Mouse (Mus musculus): ENCODE results near the gene Ankrd33. TPM values are rescaled to one million over a fixed set of nuclear protein-coding genes. Genes with fewer than 3 reads are reported as not detected.

The Ankrd33 gene
- not detected in 2 replicates for polyA plus RNA-seq (2015; fragmentation: Nextera tagmentation; extraction: Ambion mirVana)

DNA sequence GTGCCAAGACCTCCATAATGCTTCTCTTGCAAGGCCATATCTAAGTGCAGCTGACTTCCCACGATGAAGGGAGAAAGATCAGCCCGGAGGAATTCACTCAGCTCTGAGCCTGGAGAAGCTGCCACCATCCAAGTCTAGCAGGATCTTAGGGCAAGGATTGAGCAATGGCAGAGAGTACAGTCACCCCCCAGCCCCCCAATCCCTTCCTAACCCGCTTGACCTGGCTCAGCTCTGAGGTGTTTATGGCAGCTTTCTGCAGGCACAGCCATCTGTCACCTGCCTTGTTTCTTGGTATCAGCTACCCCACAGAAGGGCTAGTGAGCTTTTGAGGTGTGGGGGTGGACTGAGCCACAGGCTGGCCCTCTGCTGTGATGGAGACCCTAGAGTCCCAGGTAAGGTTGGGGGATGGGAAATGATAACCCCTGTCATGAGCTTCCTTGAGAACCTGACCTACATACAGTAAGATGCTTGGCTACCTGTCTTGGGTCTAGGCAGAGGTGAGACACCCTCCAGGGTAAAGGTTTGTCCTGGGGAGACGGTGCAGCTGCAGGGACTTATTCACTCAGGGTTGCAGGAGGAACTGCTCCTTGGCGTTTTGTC, at the start of gene Ankrd33:
Gene Ankrd33 (plus strand): TSS at position 245 of the 600 bp plus-strand sequence.
- no peak for ATAC-seq (ENCODE audit: low FRiP score, low TSS enrichment)
- H3K27ac ChIP-seq (replicated peaks): no peak within 1 kb of the TSS
- TF ChIP-seq EP300 (optimal IDR thresholded peaks at IDR 0.05) (no peak), CTCF (IDR thresholded peaks at IDR 0.05; ENCODE audit: low read depth) (no peak)
- H3K36me3 ChIP-seq (ENCODE audit: control insufficient read depth, insufficient read depth, low read length): no peaks in the 10 kb centered on the region
- H3K27me3 ChIP-seq (ENCODE audit: control insufficient read depth, insufficient read depth, low read length): no peaks in the 10 kb centered on the region
- WGBS: 74% methylated on average over 5 of the region's 5 CpGs
- DNase-seq (ENCODE audit: low spot score): no peak
- H3K4me2 ChIP-seq (replicated peaks; ENCODE audit: low read depth): no peak within 1 kb of the TSS
- no peaks in the 10 kb centered on the region for H3K4me1 ChIP-seq (replicated peaks; ENCODE audit: control insufficient read depth, insufficient read depth)
- H3K9me3 ChIP-seq (ENCODE audit: control insufficient read depth, low read length): no peaks in the 10 kb centered on the region
- no peak within 1 kb of the TSS for H3K9ac ChIP-seq (ENCODE audit: low read length)
- no peak within 1 kb of the TSS for H3K4me3 ChIP-seq (ENCODE audit: low read depth, low read length)

DNA sequence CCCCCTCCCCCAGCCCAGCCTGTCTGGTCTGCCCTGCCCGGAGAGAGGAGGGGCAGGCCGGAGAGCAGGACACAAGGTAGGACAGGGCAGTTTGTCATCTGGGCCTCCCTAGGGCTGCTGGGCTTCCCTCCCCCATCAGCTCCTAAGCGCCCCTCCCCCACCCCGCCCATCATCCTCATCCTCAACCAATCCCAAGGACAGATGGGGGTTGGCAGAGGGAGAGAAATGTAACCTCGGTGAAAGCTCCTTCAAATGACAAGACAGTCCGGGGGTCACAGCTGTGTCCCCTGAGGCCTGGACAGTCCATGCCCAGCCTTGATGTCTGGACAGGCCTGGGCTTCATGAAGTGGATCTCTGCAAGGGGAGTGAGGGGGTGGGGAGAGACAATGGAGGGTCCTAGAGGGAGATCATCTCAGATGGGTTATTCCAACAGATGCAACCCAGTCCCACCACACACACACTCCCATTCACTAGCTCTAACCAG, 49.1 kb upstream of the Ankrd33 start:
- WGBS: 39% methylated on average over 6 of the region's 6 CpGs
- no peak overlapping the region for H3K4me3 ChIP-seq (ENCODE audit: low read depth, low read length)
- H3K9ac ChIP-seq (ENCODE audit: low read length): no peak overlapping the region
- no peak for DNase-seq (ENCODE audit: low spot score)
- H3K4me2 ChIP-seq (replicated peaks; ENCODE audit: low read depth): no peak overlapping the region
- no peak for ATAC-seq (ENCODE audit: low FRiP score, low TSS enrichment)
- peaks cover 10% of the 10 kb centered on the region; the same call in 1 of the 2 replicates for H3K4me1 ChIP-seq (replicated peaks; ENCODE audit: control insufficient read depth, insufficient read depth)
- no peaks in the 10 kb centered on the region for H3K27me3 ChIP-seq (ENCODE audit: control insufficient read depth, insufficient read depth, low read length)
- H3K36me3 ChIP-seq (ENCODE audit: control insufficient read depth, insufficient read depth, low read length): no peaks in the 10 kb centered on the region
- TF ChIP-seq EP300 (optimal IDR thresholded peaks at IDR 0.05): no peak
- no peaks in the 10 kb centered on the region for H3K9me3 ChIP-seq (ENCODE audit: control insufficient read depth, low read length)
- 0 out of 2 replicates have a peak overlapping the region, but pooled peaks have one; percentile 31 for H3K27ac ChIP-seq (replicated peaks)

DNA sequence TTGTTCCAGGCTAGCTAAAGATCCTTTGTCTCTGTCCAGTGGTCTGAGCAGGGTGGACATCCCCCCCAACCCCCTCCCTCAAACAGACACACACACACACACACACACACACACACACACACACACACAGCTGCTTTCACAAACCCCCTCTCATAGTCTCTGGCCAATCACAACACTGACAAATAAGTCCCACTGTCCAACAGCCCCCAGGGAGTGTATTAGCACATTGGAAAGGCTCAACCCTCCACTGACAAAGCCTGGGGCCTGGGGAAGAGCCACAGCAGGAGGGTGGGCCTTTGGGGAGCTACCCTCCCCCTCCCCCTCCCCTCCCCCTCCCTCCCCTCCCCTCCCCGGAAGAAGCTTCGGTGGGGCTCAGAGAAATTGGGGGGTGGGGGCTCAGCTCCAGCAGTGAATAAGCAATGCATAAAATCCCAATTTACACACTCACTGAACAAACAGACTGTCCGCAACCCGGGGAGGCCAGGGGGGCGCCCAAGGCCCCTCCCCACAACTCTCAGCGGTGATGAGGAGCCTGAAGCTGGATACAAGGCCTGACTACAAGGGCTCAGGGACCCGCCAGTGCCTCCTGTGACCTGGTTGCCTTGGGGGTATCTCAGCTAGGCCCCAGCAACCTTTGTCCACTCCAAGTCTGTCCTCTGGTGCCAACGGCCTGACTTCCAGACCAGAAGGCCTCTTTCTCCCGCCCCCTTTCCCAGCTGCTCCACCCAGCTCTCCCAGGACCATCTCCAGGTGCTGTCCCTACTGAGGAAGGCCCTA, 48.4 kb upstream of the Ankrd33 start:
- no peak overlapping the region for H3K4me3 ChIP-seq (ENCODE audit: low read depth, low read length)
- H3K27ac ChIP-seq (replicated peaks): peak overlapping the region; percentile 46; the same call in 1 of the 2 replicates

DNA sequence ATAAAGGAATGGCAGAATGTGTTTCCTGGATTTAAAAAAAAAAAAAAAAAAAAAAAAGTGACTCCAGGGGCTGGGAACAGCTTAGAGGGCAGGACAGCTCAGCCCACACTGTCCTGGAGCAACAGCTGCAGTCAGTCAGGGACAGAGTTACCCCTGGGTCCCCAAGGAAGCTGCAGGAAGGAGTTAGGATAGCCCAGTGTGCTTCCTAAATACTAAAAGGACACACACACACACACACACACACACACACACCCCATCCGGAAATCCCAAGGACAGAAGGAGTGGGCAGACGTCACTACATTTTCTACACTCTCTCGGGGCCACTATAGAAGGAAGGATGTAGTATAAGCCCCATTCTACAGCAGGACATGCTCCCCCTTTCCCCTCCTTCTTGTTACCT, 47.5 kb upstream of the Ankrd33 start:
- Histone ChIP-seq H3K4me1 (replicated peaks; ENCODE audit: control insufficient read depth, insufficient read depth) (peaks cover 10% of the 10 kb centered on the region; the same call in 1 of the 2 replicates), H3K9me3 (ENCODE audit: control insufficient read depth, low read length) (no peaks in the 10 kb centered on the region), H3K9ac (ENCODE audit: low read length) (no peak overlapping the region), H3K27me3 (ENCODE audit: control insufficient read depth, insufficient read depth, low read length) (no peaks in the 10 kb centered on the region), H3K4me3 (ENCODE audit: low read depth, low read length) (no peak overlapping the region), H3K27ac (replicated peaks) (peak overlapping the region; percentile 45), H3K4me2 (replicated peaks; ENCODE audit: low read depth) (no peak overlapping the region), H3K36me3 (ENCODE audit: control insufficient read depth, insufficient read depth, low read length) (no peaks in the 10 kb centered on the region)
- TF ChIP-seq CTCF (IDR thresholded peaks at IDR 0.05; ENCODE audit: low read depth) (no peak), EP300 (optimal IDR thresholded peaks at IDR 0.05) (no peak)
- no peak for DNase-seq (ENCODE audit: low spot score)
- 42% methylated on average over 3 of the region's 3 CpGs for WGBS
- ATAC-seq (ENCODE audit: low FRiP score, low TSS enrichment): no peak

More for the DNA sequence above, 48.4 kb upstream of the Ankrd33 start:
- Histone ChIP-seq H3K27me3 (ENCODE audit: control insufficient read depth, insufficient read depth, low read length) (no peaks in the 10 kb centered on the region), H3K36me3 (ENCODE audit: control insufficient read depth, insufficient read depth, low read length) (no peaks in the 10 kb centered on the region), H3K9me3 (ENCODE audit: control insufficient read depth, low read length) (no peaks in the 10 kb centered on the region), H3K9ac (ENCODE audit: low read length) (0 out of 2 replicates have a peak overlapping the region, but pooled peaks have one; percentile 27), H3K4me1 (replicated peaks; ENCODE audit: control insufficient read depth, insufficient read depth) (peaks cover 10% of the 10 kb centered on the region; the same call in 1 of the 2 replicates), H3K4me2 (replicated peaks; ENCODE audit: low read depth) (no peak overlapping the region)
- no peak for DNase-seq (ENCODE audit: low spot score)
- ATAC-seq (ENCODE audit: low FRiP score, low TSS enrichment): no peak
- WGBS: 46% methylated on average over 7 of the region's 9 CpGs
- TF ChIP-seq EP300 (optimal IDR thresholded peaks at IDR 0.05): no peak
- no peak for TF ChIP-seq CTCF (IDR thresholded peaks at IDR 0.05; ENCODE audit: low read depth)

DNA sequence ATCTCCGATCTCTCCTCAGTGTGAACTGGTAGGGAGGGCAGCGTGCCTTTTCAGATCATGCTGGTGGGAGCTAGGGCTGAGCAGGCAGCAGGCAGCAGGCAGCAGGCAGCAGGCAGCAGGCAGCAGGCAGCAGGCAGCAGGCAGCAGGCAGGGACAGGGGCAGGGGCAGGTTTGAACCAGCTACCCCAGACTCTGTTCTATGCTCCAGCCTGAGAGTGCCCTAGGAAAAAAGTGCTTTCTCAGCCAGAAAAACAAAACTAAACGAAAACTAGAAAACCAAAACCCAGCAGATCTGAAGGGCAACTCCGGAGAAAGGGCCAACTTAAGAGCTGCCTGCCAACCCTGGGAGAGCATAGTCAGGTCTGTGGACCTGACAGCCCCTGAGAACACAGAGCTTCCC, 46.9 kb upstream of the Ankrd33 start:
- Histone ChIP-seq H3K9ac (ENCODE audit: low read length) (no peak overlapping the region), H3K4me2 (replicated peaks; ENCODE audit: low read depth) (no peak overlapping the region), H3K9me3 (ENCODE audit: control insufficient read depth, low read length) (no peaks in the 10 kb centered on the region), H3K27ac (replicated peaks) (peak overlapping the region; percentile 45), H3K36me3 (ENCODE audit: control insufficient read depth, insufficient read depth, low read length) (no peaks in the 10 kb centered on the region), H3K4me3 (ENCODE audit: low read depth, low read length) (no peak overlapping the region), H3K27me3 (ENCODE audit: control insufficient read depth, insufficient read depth, low read length) (no peaks in the 10 kb centered on the region), H3K4me1 (replicated peaks; ENCODE audit: control insufficient read depth, insufficient read depth) (peaks cover 10% of the 10 kb centered on the region; the same call in 1 of the 2 replicates)
- DNase-seq (ENCODE audit: low spot score) (no peak), ATAC-seq (ENCODE audit: low FRiP score, low TSS enrichment) (no peak)
- no peak for TF ChIP-seq CTCF (IDR thresholded peaks at IDR 0.05; ENCODE audit: low read depth)
- 64% methylated on average over 4 of the region's 4 CpGs for WGBS
